Mouse (Mus musculus): ENCODE results near the gene Sh2d3c.

DNA sequence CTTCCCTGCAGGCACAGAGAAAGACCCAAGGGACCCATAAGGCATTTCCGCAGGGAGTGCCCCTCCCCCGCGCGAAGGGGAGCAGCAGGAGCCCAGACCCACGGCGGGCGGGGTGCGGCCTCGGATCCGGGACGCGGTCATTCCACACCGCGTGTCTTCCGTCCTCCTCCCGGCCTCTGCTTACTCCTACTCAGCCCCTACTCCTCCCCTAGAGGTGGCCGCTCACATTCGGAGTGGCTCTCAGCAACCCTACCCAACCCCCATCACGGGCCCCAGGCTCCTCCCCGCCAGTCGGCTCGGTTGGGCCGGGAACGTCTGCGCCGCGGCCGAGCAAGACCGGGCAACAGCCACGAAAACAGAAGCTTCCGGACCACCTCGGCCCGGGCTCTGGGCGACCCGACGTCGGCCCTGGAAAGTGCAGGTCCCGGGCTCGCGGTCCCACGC is 8.7 kb upstream of the Sh2d3c start:
- no peak for TF ChIP-seq CTCF (IDR thresholded peaks at IDR 0.05; ENCODE audit: low read depth, low read length)
- TF ChIP-seq TAL1 (conservative IDR thresholded peaks at IDR 0.05; ENCODE audit: low read depth, low read length), result no peak
- no peak for TF ChIP-seq GATA1 (IDR thresholded peaks at IDR 0.05; ENCODE audit: borderline replicate concordance, low read length)

All from G1E (cell line).